Mouse (Mus musculus) heart, postnatal 0 days (tissue): ENCODE data around the gene Klhdc10.

Experiments used
- CTCF ChIP-seq: IDR thresholded peaks from 2 replicates; pipeline ENCODE4 v1.5.1; 2016; ENCODE audit warnings: antibody characterized with exemption, control low read depth, low read depth
- EP300 ChIP-seq: IDR thresholded peaks from 2 replicates; pipeline ENCODE4 v1.6.1; 2016; ENCODE audit warnings: antibody characterized with exemption, low read depth

- TF ChIP-seq CTCF (no peak), EP300 (no peak)
Observed at GRCm38 (mm10) chr6:30352762-30353161, 48.9 kb upstream of the Klhdc10 start.
